ENCODE assay signal across 15 mouse cellular contexts in genomic region chr7:84343160-84343559, GRCm38 (mm10).
DNase-seq lines count a peak whose midpoint lies in the region; ATAC-seq and TF ChIP-seq lines count a peak whose summit lies in the region.
"Had no signal": no experiment of that assay in that cellular context is flagged by ENCODE, and none has a peak within 500 bp of the region (broad histone marks: within the 10 kb centered on the region; RNA-seq: fewer than 3 reads in every experiment).

No protein-coding gene starts in this region.

- H3K4me2 ChIP-seq in kidney, postnatal 0 days (ENCODE audit: low read length), result no peak overlapping the region
- H3K4me2 ChIP-seq: embryonic facial prominence, embryonic 12.5 days; hindbrain, embryonic 13.5 days had no signal

- no peaks in the 10 kb centered on the region for H3K4me1 ChIP-seq in kidney, postnatal 0 days (replicated peaks; ENCODE audit: insufficient read depth, low read length)
- H3K4me1 ChIP-seq in thymus, adult 2 months (replicated peaks; ENCODE audit: control insufficient read depth, insufficient read depth, low read length), result peaks cover 2% of the 10 kb centered on the region; the same call in 1 of the 2 replicates
- H3K4me1 ChIP-seq: embryonic facial prominence, embryonic 12.5 days; hindbrain, embryonic 13.5 days had no signal

- no peaks in the 10 kb centered on the region for H3K9me3 ChIP-seq in kidney, postnatal 0 days (replicated peaks; ENCODE audit: low read length)

- 92% methylated on average over 3 of the region's 3 CpGs for WGBS in kidney, postnatal 0 days
- WGBS in thymus, adult 2 months, result 95% methylated on average over 3 of the region's 3 CpGs

- ATAC-seq in kidney, postnatal 0 days (replicated peaks; ENCODE audit: low FRiP score, low read depth), result no peak

- no peak overlapping the region for H3K9ac ChIP-seq in kidney, postnatal 0 days (ENCODE audit: low read depth, low read length)
- H3K9ac ChIP-seq: embryonic facial prominence, embryonic 12.5 days; hindbrain, embryonic 13.5 days had no signal

- no peak for DNase-seq in kidney, postnatal 0 days (ENCODE audit: low spot score)
- no peak for DNase-seq in kidney, postnatal 25 days
- peak; percentile 13 for DNase-seq in thymus, postnatal 4 days
- DNase-seq in thymus, adult 2 months, result no peak
- DNase-seq in NIH3T3 (ENCODE audit: low read depth), result peak; percentile 44
- no peak for DNase-seq in cerebellum, adult 8-10 months
- no peak for DNase-seq in embryo, embryonic 10 days (ENCODE audit: low spot score)
- DNase-seq: cerebellum, postnatal 36 days; heart, adult 18-20 months; kidney, adult 8-10 months; lung, postnatal 10 days; retina, postnatal 1 day; thymus, postnatal 25 days had no signal

- no peaks in the 10 kb centered on the region for H3K36me3 ChIP-seq in kidney, postnatal 0 days (ENCODE audit: insufficient read depth, low read length)
- H3K36me3 ChIP-seq in thymus, adult 2 months (ENCODE audit: control insufficient read depth, insufficient read depth, low read length), result no peaks in the 10 kb centered on the region

- H3K4me3 ChIP-seq in kidney, postnatal 0 days (replicated peaks; ENCODE audit: low read depth, low read length), result no peak overlapping the region
- H3K4me3 ChIP-seq in thymus, adult 2 months (ENCODE audit: control insufficient read depth, insufficient read depth, low read length), result no peak overlapping the region
- H3K4me3 ChIP-seq: embryonic facial prominence, embryonic 12.5 days; hindbrain, embryonic 13.5 days had no signal

- H3K27me3 ChIP-seq in kidney, postnatal 0 days (ENCODE audit: insufficient read depth, low read length), result no peaks in the 10 kb centered on the region
- H3K27me3 ChIP-seq in thymus, adult 2 months (ENCODE audit: control insufficient read depth, insufficient read depth, low read length), result no peaks in the 10 kb centered on the region
- H3K27me3 ChIP-seq: embryonic facial prominence, embryonic 12.5 days; hindbrain, embryonic 13.5 days had no signal

- peak; percentile 44 for TF ChIP-seq CTCF in kidney, postnatal 0 days (IDR thresholded peaks at IDR 0.05; ENCODE audit: low read depth)
- TF ChIP-seq CTCF in thymus, adult 2 months (IDR thresholded peaks at IDR 0.05; ENCODE audit: borderline replicate concordance, control insufficient read depth, extremely low read depth, insufficient read depth, low read length, poor library complexity), result no peak

- no peak overlapping the region for H3K27ac ChIP-seq in kidney, postnatal 0 days
- H3K27ac ChIP-seq in thymus, adult 2 months (ENCODE audit: control insufficient read depth, insufficient read depth, low read length), result no peak overlapping the region
- H3K27ac ChIP-seq: embryonic facial prominence, embryonic 12.5 days; hindbrain, embryonic 13.5 days had no signal

- no peak for TF ChIP-seq POLR2A in thymus, adult 2 months (IDR thresholded peaks at IDR 0.05; ENCODE audit: control insufficient read depth, extremely low read depth, insufficient read depth, low read length, poor library complexity)

Comparison
In these comparisons a context has a peak if more than half of its experiments do, and no peak if none do; other contexts are left out.
1. DNase-seq: peak in thymus, postnatal 4 days (single experiment) and NIH3T3 (single experiment); none in kidney, postnatal 0 days (single experiment), kidney, postnatal 25 days (0 of 2), thymus, adult 2 months (single experiment), cerebellum, adult 8-10 months (single experiment) and embryo, embryonic 10 days (single experiment).